Mouse (Mus musculus): ENCODE measurements around the gene Tmem205.

The Tmem205 gene

GRCm38 (mm10) chr9:21927208-21927753 is at the start of gene Tmem205, which contains the start of gene Ccdc159:
Gene Tmem205, minus strand, starts transcription at chr9:21927556.
Gene Ccdc159, plus strand, starts transcription at chr9:21927471.
- DNase-seq (ENCODE audit: low read depth, low spot score) = peak; percentile 96

- no peak for DNase-seq (ENCODE audit: low read depth, low spot score)
Observed at GRCm38 (mm10) chr9:21976626-21977175, 49.3 kb upstream of the Tmem205 start.

DNA sequence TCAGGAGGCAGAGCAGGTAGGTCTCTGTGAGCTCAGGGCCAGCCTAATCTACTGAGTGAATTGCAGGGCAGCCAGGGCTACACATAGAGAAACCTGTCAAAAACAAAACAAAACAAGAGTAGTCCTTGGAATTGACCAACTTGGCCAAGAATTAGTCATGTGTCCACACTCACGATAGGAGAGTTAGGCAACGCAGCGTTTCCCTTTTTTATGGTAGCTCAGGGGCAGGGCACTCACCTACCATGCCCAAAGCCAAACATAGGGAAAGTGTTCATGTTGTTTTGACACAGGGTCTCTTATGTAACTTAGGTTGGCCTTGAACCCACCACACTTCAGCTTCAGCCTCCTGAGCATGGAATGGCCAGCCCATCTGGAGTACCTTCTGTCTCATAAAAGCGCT is 41.9 kb upstream of the Tmem205 start:
- no peak for DNase-seq (ENCODE audit: low read depth, low spot score)

GRCm38 (mm10) chr9:21968883-21969282 is 41.5 kb upstream of the Tmem205 start:
- DNase-seq (ENCODE audit: low read depth, low spot score) = no peak

DNA sequence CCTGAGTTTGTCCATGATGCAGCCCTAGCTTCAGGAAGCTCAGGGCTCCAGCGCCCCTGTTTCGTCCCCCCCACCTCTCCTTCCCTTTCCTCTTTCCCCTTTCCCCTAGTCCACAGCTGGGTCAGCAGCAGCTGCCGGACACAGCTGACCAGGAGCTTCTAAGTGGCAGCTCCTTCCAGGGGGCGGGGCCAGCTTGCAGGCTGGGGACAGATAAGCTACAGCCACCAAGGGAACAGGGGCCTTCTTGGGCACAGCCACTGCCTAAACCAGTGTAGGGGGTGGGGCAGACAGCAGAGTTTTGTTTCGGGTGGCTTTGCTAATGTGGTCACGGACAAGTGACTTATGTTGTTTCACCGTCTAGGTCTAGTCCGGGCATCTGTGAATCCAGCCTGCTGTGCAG is 36.1 kb upstream of the Tmem205 start, which contains the start of gene Epor:
TSS of gene Epor (minus strand) at position 90 of the 400 bp plus-strand sequence.
- DNase-seq (ENCODE audit: low read depth, low spot score) = peak; percentile 38

DNA sequence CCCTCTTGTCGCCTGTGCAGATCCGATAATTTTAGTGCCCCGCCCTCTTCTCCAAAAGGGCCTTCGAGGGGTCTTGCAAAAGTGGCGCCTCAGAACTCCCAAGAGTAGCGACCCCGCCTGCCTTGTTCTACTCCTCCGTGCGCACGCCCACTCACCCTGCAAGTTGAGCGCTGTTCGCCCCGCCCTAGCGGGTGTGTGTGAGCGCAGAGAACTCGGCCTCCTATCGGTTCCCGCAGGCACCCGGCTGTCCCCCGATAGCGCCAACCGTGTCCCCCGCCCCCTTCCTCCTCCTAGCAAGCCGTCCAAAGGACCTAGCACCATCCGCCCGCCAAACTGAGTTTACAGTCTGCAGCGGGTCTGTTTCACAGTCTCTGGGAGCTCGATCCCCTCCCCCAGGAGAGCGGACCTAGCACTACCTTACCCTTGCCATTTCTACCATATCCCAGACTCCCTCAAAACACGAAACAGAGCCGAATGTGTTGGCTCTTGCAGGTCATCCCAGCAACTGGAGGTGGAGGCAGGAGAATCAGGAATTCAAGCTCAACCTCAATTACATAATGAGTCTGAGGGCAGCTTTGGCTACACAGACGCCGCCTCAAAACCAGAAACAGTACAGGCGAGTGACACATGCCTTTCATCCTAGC is 35.2 kb upstream of the Tmem205 start:
- peak; percentile 18 for DNase-seq (ENCODE audit: low read depth, low spot score)

- no peak for DNase-seq (ENCODE audit: low read depth, low spot score)
Observed at GRCm38 (mm10) chr9:21962010-21962409, 34.7 kb upstream of the Tmem205 start.

DNA sequence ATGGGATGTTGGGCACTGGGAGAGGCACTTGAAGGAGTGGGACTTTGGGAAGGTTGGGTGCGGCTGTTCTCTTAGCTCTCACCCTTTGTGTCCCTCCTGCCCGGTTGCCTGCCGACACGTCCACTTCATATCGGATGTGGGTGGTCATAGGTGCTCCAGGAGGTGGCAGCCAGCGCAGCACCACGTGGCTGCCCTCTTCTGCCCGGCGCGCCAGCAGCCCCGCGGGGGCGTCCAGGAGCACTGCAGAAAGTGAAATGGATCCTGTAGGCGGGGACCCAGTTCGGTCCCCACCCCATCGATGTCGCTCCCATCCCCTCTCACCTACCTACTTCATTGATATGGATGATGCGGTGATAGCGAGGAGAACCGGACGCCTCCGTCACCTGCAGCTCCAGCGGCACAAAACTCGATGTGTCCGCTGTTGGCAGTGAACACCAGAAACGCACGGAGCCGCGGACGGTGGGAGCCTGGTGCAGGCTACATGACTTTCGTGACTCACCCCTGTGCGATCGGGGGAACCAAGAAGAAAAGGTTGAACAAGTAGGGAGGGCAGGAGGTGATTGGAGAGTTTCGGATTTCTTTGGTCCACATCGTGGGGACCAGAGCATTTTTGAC is 34.1 kb upstream of the Tmem205 start:
- DNase-seq (ENCODE audit: low read depth, low spot score) = no peak

GRCm38 (mm10) chr9:21960558-21961208 is 33.3 kb upstream of the Tmem205 start:
- no peak for DNase-seq (ENCODE audit: low read depth, low spot score)

DNA sequence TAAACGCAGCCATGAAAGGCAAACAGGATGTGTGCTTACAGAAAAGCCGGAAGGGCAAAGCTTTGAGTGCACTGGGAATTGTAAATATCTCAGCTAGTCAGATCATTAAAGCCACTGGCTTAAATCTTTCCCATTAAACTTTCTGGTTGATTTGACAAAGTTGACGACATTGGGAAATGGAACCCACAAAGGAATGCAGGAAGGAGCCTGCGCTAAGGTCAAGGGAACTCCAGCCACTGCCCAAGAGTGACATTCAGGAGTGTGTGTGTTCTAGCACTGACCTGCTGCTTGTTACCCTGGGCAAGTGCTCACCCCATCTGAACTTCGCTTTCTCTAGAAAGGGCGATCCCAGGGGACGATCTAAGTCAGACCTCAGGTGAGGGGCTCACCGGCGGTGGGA is 32.8 kb upstream of the Tmem205 start:
- DNase-seq (ENCODE audit: low read depth, low spot score) = no peak

- DNase-seq (ENCODE audit: low read depth, low spot score) = no peak
Observed at GRCm38 (mm10) chr9:21959244-21959643, 31.9 kb upstream of the Tmem205 start.

- no peak for DNase-seq (ENCODE audit: low read depth, low spot score)
Observed at GRCm38 (mm10) chr9:21958372-21958771, 31.0 kb upstream of the Tmem205 start.

GRCm38 (mm10) chr9:21955570-21956281 is 28.4 kb upstream of the Tmem205 start, which contains the start of gene Swsap1:
Gene Swsap1, plus strand, starts transcription at chr9:21955755.
- DNase-seq (ENCODE audit: low read depth, low spot score) = peak; percentile 97

DNA sequence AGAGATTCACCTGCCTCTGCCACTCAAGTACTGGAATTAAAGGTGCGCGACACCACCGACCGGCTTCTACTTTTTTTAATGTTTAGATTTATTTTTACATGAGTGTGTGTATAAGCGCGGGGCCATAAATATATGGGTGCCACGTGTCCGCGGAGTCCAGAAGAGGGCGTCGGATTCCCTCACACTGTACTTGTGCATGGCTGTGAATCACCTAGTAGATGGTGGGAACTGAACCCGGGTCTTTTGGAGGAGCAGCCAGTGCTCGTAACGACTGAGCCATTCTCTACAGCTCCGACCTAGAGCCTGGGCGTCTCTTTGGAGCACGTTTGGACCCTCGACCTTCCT is 27.8 kb upstream of the Tmem205 start:
- DNase-seq (ENCODE audit: low read depth, low spot score) = no peak

DNA sequence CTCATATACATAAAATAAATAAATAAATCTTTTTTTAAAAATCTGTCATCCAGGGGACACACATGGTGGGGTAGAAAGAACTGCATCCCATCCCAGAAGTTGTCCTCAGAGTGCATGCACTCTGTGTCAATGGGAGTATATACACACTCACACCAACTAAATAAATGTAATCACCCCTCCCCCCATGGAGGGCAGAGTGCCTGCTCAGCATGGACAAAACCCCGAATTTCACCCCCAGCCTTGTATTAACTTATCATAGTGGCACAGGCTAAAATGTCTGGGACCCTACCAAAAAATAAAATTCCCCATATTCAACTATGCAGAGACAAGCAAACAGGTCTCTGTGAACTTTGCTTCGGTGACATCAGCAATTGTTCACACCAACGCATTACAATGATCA is 27.3 kb upstream of the Tmem205 start:
- DNase-seq (ENCODE audit: low read depth, low spot score) = no peak

GRCm38 (mm10) chr9:21953600-21953999 is 26.2 kb upstream of the Tmem205 start:
- DNase-seq (ENCODE audit: low read depth, low spot score) = no peak

- DNase-seq (ENCODE audit: low read depth, low spot score) = no peak
Observed at GRCm38 (mm10) chr9:21951977-21952376, 24.6 kb upstream of the Tmem205 start.

GRCm38 (mm10) chr9:21950322-21950721 is 23.0 kb upstream of the Tmem205 start:
- peak; percentile 45 for DNase-seq (ENCODE audit: low read depth, low spot score)

GRCm38 (mm10) chr9:21948790-21949189 is 21.4 kb upstream of the Tmem205 start:
- no peak for DNase-seq (ENCODE audit: low read depth, low spot score)

DNA sequence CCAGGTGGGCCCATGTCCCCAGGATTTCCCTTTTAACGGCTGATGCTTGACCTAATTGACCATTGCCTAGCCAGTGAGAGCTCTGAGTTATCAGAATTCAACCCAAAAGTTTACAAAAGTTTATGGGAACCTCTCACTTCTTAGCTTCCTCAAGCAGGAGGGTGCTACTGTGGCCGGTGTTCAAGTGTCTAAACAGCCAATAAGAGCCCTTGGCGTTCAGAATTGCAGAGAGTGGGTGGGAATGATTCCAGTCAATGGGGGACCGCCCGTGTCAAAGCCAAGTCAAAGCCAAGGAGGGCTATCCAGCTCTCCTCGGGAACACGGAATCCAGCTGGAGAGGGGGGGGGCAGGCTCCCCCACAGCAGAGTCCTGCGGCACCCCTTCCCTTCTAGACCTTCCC is 20.8 kb upstream of the Tmem205 start:
- no peak for DNase-seq (ENCODE audit: low read depth, low spot score)

DNA sequence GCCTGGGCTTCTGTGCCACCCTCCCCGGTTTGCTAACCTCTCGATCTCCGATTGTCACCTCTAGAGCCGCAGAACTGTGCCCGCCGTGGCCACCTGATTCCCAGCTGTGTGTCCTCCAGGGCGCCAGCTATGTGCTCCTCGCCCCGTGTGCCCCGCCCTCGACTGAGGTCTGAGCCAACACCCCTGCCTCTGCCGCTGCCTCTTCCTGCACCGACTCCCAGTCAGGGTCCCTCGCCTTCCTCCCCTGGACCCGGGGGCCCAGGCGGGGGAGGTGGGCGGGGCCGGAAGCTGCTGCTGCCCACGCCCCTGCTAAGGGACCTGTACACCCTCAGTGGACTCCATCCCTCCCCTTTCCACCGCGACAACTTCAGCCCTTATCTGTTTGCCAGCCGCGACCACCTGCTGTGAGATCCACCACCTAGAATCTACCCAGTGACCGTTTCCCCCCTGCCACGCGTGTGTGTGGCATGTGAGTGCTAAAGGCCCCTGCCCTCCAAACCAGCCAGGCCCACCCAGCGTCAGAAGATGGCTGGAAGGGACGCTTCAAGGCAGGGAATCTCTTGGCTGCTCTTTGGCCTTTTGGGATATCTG is 20.3 kb upstream of the Tmem205 start:
- DNase-seq (ENCODE audit: low read depth, low spot score) = no peak

Data from skeletal muscle tissue, adult 2 months (tissue).